29 mouse cellular contexts compared by ENCODE assay signal in genomic region chr3:103971157-103971556, GRCm38 (mm10).
"Had no signal": no experiment of that assay in that cellular context is flagged by ENCODE, and none has a peak within 500 bp of the region (broad histone marks: within the 10 kb centered on the region; RNA-seq: fewer than 3 reads in every experiment).

No protein-coding gene starts in this region.

- H3K4me3 ChIP-seq: heart, embryonic 10.5 days; heart, embryonic 12.5 days; heart, embryonic 13.5 days; heart, embryonic 15.5 days; hindbrain, embryonic 10.5 days; hindbrain, embryonic 12.5 days; hindbrain, embryonic 13.5 days; hindbrain, embryonic 15.5 days; intestine, embryonic 15.5 days; kidney, embryonic 15.5 days had no signal

- H3K27ac ChIP-seq: heart, embryonic 10.5 days; heart, embryonic 13.5 days; heart, embryonic 15.5 days; hindbrain, embryonic 10.5 days; hindbrain, embryonic 12.5 days; hindbrain, embryonic 13.5 days; hindbrain, embryonic 14.5 days; hindbrain, embryonic 15.5 days; hindbrain, postnatal 0 days; intestine, embryonic 15.5 days; kidney, embryonic 15.5 days; kidney, postnatal 0 days had no signal

- DNase-seq: heart, postnatal 10 days; heart, postnatal 14 days; heart, postnatal 36 days; heart, postnatal 4 days; kidney, adult 11 months; kidney, adult 18-20 months; kidney, adult 2 months; kidney, adult 8-10 months; kidney, adult 9 months; kidney, postnatal 10 days; kidney, postnatal 14 days; kidney, postnatal 25 days; kidney, postnatal 36 days; kidney, postnatal 4 days; layer of hippocampus, adult 9-11 months; layer of hippocampus, postnatal 36 days had no signal
